Mouse (Mus musculus) kidney, postnatal 10 days (tissue): ENCODE results near the gene Tbc1d21.

ENCODE experiments used
- DNase-seq: peaks from one replicate; pipeline ENCODE4 v3.0.0; 2021; ENCODE audit warnings: mixed read lengths

The Tbc1d21 gene

DNA sequence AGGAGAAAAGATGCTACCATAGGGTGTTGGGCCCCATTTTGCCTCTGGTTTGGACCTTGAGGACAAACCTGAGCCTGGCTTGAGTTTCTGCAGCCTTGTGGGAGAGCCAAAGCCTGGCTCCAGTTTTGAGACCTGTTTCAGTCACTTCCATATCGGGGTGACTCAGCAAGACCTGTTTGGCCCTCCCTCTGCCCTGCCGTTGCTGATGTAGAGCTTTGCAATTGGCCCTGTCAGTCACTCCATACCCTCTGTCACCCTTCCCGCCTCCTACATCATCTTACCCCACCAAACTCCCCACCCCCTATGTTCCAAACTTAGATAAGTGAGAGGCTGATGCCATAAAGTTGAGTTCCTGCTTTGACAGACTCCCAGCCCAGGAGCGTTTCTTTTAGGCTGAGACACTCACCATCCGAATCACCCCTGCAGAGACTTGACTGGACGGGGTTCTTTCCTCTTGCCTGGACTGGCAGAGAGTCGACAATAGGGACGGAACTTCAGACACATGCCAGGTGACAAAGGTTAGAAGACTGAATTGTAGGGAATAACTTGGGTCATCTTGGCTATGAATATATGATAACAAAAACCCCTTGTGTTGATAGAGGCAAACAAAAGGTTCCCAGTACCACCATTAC, 33.5 kb downstream of the Tbc1d21 start:
- no peak for DNase-seq

DNA sequence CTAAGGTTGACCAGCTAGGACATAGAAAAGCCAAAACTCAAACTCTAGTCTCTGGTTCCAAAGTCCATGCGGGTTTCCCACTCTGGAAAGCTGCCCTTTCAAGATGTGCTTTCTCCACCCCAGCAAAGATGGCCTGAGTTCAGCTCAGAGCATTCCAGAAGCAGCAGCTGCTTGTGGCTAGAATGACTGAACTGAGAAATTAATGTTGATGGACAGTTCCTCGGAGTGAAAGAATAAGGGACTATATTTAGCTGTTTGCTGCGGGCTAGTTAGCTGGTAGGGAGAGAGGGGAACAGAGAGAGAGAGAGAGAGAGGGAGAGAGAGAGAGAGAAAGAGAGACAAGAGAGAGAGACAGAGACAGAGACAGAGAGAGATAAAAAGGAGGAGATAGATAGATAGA, 39.0 kb downstream of the Tbc1d21 start:
- DNase-seq, result peak; percentile 11

DNA sequence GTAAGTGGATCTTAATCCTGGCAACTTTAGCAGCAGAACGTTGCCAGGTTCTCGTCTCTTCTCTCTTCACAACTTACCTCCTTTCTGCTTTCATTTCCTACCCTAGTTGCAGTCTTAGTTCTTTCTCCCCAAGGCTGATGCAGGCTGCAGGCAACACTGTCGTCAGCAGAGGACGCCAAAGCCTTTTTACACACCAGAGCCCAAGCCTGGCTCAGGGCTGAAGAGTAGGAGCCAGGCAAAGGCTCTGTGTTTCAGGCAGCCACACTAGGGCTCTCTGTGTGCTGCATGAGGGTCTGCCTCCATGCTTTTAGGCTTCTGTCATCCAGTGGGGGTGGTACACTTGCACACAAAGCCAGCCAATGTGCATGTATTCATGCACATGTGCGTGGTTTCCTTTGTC, 40.0 kb downstream of the Tbc1d21 start:
- peak; percentile 75 for DNase-seq

DNA sequence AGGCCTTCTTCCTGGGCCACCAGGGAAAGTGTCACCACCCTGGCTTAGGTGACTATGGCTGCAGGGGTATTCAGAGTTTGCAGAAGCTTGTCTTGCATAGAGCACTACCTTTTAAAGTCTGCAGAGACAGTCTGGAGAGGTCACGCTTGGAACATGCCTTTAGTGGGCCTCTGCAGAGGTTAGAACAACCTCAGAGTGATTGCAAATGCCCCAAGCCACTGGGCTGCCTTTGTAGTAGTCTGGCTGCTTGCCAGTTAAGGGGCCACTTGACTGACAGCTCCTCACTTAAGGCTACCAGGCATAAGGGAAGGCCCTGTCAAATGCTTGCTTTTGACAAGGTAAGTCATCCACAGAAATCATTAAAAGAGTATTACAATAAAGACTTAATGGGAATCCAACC, 42.9 kb downstream of the Tbc1d21 start:
- DNase-seq, result peak; percentile 11

DNA sequence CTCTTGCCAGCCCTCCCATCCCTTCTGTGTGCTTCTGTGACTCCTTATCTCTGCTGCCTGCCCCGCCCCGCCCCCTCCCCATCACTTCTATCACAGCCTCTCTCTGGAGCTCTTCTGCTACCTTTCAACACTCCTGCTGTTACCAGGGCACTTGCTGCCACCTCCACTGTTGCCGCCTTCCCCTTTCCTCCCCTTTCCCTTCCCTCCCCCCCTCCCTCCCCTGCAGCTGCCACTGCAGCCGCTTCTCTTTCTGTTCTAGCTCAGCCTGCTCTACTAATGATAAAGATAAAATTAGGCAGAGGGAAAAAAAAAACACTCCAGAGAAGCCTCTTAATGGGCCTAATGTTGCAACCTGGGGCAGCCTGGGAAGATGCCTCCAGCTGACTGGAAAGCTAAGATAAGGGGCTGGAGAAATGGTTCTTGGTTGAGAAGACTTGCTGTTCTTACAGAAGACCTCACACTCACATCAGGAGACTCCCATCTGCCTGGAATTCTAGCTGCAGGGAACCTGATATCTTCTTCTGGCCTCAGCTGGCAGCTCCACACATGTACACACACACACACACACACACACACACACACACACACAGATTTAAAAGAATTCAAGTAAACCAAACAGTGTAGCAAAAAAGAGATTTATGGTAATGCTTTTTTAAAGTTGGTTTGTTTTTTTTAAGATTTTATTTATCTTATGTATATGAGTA, 43.6 kb downstream of the Tbc1d21 start:
- DNase-seq, result no peak

DNA sequence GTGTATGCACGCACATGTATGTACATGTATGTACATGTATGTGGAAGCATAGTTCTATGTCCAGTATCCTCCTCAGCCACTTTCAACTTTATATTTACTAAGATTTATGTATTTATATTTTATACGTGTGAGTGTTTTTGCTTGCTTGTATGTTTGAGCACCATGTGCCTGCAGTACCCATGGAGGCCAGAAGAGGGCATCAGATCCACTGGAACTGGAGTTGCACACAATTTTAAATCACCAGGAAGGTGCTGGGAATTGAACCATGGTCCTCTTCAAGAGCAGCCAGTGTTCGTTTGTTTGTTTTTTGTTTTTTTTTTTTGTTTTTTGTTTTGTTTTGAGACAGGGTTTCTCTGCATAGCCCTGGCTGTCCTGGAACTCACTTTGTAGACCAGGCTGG, 48.6 kb downstream of the Tbc1d21 start:
- DNase-seq, result no peak

DNA sequence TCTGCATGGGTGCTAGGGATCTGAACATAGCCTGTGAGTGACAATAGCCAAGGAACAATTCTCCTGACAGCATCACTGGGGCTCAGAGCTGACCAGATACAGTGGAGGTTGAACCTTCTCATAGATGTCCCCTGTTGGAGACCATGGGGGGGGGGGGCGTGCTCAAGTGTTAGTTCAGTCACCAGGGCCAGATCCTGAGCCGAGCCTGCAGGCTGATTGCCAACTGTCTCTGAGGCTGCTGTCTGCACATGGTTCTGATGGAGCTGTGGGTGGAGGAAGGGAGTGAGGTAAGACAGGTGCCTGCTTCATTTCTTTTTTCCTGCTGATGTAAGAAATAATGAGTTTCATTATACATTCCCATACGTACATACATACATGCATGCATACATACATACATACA, 51.9 kb downstream of the Tbc1d21 start:
- DNase-seq, result peak; percentile 22

DNA sequence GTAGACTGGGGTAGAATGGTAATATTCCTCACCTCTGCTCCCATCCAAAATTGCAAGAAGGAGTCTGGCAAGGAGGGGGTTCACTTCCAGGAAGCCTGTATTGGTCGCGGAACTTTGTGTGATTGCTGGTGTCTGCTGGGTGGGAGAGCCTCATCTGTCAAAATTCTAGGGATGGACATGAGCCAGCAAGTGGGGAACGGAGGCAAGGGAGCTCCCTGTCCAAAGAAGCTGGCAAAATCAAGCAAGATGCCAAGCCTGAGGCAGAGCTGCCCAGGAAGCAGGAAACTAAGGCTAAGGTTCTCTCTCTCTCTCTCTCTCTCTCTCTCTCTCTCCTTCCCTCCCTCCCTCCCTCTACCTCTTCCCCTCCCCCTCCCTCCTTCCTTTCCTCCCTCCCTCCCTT, 52.9 kb downstream of the Tbc1d21 start:
- no peak for DNase-seq

DNA sequence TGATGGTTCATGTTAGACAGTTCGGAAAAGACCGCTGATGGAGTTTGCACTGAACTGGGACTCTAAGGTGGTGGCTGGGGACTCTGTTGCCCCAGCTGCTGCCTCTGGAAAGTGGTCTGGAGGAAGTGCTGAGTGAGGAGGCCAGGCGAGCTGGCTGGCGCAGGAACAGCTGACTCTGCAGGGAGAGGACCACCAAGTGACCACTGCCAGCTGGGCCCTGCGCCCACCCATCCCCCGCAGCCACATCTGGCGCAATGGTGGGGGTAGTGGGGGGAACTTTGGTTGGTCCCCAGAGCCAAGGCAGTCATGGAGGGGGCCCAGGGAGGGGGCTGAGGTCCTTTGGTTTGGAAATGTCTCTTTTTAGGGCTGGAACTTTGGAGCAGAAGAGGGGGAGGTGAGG, 53.5 kb downstream of the Tbc1d21 start:
- DNase-seq, result peak; percentile 31

DNA sequence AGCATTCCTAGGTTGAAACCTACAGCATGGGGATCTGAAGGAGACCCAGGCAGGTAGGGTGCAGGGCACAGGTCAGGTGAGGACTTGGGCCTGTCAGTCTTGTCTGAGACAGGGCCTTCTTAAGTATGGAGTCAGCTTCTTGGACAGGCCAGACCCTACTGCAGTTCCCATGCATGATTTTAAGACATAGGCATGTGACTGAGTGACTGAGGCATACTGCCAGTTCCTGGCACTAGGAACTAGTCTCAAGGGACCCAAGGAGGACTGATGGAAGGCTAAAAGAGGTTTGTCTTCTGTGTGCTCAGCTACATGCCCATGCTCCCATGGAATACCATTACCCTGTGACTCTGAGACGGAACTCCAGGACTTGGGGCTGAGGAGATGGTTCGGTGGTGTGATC, 54.4 kb downstream of the Tbc1d21 start:
- peak; percentile 13 for DNase-seq

DNA sequence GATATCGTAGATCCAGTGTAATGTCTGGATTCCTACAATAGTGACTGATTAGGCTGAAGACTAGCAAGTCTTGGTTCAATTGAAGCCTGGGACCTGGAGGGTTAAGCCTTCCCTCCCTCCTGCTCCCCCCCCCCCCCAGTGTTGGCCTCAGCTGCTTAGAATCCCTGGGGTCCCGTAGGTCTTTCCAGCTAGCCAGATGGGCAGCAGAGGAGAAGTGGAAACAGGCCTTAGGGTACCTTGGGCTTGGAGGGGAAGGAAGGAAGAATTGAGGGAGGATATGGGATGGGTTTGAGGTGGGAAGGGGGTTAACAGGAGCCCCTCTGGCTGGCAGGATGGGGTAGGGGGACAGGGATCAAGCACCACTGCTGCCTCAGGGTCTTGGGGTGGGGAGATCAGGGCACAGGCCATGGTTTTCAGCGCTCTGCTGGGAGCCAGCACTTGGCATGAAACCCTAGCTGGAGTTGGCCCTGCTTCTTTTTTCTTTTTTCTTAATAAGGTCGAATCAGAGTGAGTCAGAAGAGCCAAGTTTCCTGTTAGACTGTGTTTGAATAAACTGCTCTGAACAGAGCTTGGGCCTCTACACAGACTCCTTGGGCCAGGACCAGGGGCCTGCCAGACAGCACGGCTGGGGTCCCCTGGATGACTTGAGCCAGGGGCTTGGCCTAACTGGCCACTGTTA, 55.4 kb downstream of the Tbc1d21 start:
- DNase-seq, result peak; percentile 31

DNA sequence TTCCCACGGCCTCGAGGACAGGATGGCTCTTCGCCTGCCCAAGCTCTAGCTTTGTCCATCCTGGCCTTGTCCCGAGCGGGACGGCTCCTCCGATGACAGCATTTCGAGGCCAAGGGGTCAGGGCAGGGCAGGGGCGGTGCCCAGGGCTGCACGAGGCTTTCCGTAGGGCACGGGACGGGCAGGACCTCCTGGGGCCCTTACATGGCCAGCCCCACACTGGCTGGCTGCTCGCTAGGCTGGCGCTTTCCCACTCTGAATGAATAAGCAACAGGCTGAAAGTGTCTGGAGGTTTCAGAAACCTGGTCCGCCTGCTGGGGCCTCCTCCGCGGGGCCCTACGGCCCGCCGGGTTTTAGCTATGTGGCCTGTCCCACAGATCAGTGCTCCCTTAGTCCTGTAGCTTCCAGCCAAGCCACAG, 57.3 kb downstream of the Tbc1d21 start, which contains the start of gene Loxl1:
Gene Loxl1 (minus strand): TSS at position 243 of the 416 bp plus-strand sequence.
- DNase-seq, result peak; percentile 81

DNA sequence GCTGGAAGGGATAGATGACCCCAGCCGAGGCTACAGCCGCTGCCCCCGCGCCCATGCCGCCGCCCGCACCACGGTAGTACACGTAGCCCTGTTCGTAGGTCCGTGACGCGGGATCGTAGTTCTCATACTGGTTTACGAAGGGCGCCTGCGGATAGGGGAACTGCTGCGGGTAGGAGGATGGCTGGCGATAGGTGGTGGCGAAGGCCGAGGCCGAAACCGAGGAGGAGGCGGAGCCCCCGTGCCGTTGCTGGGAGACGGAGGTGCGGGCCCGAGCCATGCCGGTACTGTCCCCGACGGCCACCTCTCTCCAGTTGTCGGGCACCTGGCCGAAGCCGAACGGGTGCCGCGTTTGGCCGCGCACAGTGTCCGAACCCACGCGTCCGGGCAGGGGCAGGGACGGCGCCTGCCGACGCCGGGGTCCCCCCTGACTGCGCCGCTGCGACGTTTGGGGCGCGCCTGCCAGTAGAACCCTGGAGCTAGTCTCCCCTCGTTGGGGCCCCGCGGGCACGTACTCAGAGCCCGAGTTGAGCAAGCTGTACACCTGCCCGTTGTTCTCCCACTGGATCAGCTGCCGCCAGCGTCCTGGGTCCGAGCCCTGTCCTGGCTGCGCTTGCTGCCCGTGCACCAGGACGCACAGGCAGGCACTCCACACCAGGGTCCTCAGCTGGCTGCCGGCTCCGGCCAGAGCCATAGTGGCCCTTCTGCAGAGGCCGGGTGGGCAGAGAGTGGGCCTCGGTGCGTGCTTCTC, 57.9 kb downstream of the Tbc1d21 start:
- DNase-seq, result peak; percentile 77

DNA sequence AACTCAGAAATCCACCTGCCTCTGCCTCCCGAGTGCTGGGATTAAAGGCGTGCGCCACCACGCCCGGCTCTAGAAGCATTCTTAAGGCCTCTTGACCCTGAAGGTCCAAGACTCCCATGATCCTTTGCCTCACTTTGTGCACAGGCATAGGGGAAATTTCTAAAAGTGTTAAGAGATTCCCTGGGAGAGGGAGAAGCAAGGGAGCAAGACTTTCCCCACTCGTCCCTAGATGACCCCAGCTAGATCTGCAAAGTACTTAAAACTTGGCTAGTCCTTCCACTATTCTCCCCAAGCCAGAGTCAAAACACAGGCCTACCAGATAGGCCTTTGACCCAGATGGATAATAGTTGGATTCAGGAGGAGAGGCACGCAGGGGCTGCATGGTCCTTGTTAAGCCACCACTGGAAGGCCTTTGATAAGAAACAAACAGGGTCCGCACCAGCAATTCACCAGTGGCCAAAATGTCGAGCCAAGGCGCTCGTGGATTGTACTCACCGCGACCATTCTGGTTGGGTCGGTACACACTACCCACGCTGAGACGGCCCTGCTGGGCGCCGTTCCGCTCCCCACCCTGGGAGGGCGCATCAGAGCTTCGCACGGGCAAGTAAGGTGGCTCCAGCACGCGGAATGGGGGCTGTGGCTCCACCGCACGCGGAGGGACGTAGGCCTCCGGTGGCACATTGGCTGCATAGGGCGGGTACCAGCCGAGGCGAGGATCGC, 58.9 kb downstream of the Tbc1d21 start:
- peak; percentile 73 for DNase-seq

DNA sequence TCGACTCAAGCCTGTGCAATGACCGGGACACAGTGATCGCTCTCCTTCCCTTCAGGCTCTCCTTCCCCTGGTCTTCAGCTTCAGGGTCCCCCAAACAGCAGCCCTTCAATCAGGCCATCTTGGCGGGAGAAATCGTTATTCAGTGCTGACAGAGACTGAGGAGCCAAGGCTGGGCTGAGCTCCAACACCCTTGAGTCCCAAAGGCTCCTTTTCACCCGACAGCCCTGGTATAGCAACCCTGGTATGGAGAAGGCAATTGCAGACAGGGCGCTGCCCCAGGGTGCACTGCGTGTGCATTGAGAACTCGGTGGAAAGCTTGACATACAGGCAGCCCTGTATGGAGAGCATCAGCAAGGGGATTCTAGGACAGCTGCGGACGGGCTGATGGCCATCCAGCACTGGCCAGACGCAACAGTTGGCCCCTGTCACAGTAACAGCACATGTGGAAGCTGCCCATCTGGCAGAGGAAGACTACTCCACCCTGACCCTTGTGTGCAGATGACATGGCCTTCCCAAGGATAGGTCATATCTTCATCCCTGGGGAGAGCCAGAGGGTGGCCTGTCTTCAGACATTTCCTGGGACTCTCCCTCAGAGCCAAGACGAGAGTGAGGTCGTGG, 60.1 kb downstream of the Tbc1d21 start:
- peak; percentile 75 for DNase-seq
